Mouse (Mus musculus) liver, adult 2 months (tissue): ENCODE results near the gene Nectin2.

Experiments
- CTCF ChIP-seq: fragments of 200-500 bp; IDR thresholded peaks from 2 replicates; pipeline ENCODE4 v1.5.1; 2011; ENCODE audit warnings: low read depth, low read length, control low read depth
- POLR2A ChIP-seq: fragments of 200-500 bp; IDR thresholded peaks from 2 replicates; pipeline ENCODE4 v1.6.1; 2011; ENCODE audit warnings: low read length, control low read depth; ENCODE audit not compliant: insufficient read depth; ENCODE audit errors: extremely low read depth

DNA sequence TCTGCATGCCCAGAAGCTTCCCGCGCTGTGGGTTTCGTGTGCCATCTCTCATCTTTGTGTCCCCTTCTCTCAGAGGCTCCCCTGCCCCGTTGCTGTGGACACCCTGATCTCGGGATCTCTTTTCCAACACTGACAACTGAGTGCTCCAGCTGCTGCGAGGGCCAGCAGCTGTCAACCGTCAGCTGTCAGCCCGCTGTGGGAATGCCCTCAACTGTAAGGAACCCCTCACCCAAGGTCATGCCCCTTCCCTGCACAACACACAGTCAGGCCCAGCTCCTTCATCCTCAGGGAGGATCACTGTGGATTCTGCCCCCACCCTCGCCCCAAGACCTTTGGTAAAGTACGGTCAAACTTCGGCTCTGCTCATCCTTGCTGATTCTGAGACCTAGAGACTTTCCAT is 12.0 kb upstream of the Nectin2 start:
- no peak for TF ChIP-seq CTCF
- TF ChIP-seq POLR2A: no peak
